Mouse (Mus musculus) kidney, adult 2 months (tissue): ENCODE measurements around the gene Itga11.

Experiments
- CTCF ChIP-seq: fragments of 200-500 bp; conservative IDR thresholded peaks from 2 replicates; pipeline ENCODE4 v1.5.1; 2011; ENCODE audit warnings: low read depth, mild to moderate bottlenecking, control low read depth, low read length, moderate library complexity, mixed read lengths; ENCODE audit not compliant: insufficient read depth, insufficient read length
- POLR2A ChIP-seq: fragments of 200-500 bp; IDR thresholded peaks from one replicate; pipeline ENCODE4 v1.6.1; 2011; ENCODE audit warnings: low read depth, low read length, control low read depth

GRCm38 (mm10) chr9:62713040-62713439 lies 35.4 kb downstream of the Itga11 start:
- TF ChIP-seq CTCF (no peak), POLR2A (no peak)
